Mouse (Mus musculus) spleen, embryonic (tissue): ENCODE measurements around the gene Theg.

ENCODE experiments used
- CTCF ChIA-PET: fragments of 350-600 bp; sonication (Branson Sonifier 250); formaldehyde crosslinking; loops from one replicate; lab custom pipeline; 2022; lab: Charles Lee

Theg gene

DNA sequence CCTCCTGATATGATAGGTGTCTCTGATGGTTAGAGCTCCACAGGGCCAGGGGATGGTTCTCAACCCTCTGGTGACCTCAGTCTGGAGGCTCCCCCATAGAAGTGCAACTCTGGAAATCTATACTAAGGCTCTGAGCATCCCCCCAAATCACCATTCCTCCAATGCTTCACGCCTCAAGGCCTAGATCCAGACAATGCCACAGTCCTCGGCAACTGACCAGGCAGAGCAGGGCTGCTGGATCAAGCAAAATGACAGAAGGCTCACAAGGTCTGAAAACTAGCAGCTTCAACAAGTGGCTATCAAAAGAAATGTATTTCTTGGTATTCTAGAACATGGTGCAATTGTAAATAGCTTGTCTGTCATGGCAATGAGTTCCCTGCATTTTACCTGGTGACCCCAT, 49.4 kb downstream of the Theg start:
- CTCF ChIA-PET = no interaction called here

DNA sequence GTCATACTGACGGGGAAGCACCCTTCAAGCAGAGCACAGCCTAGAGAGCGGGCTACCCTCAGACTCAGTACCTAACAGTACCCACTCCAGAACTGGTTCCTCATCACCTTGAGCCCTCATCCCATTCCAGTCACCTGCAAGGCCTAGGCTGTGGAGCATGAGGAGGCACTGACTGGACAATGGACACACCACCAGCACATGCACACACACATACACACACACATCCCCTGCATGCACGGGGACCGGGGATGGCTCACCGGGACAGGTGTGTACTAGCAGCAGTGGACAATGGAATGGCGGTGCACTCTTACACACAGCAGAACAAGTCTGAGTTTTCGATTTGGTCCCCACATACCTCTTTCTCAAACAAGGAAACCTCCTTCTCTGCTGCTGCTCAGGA, 49.9 kb downstream of the Theg start:
- CTCF ChIA-PET = no interaction called here

DNA sequence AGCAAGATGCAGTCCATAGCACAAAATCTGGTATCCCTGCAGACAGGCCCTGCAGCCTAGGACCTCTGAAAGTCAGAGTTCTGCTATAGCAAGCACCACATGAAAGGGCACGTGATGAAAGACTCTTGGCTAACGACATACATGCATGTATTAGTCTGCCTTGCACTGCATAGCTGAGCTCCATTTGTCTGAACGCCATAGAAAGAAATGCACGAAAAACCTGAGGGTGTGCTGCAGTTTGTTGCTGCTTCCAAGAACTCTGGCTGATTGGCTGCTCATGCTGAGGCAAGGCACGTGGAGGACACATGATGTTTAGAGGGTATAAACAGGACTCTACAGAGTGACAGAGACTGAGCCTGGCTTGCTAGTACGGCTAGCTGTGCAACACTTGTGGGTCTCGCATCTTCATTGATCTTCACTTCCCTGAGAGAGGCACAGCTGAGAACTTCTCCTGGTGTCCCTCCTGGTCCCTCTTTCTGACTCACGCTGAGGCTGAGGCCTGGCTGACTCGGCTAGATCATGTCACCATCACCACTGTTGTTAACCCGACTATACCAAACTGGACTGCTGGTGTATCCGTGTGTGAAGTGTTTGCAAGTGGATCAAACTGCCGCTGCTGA, 50.6 kb downstream of the Theg start:
- CTCF ChIA-PET = no interaction called here

DNA sequence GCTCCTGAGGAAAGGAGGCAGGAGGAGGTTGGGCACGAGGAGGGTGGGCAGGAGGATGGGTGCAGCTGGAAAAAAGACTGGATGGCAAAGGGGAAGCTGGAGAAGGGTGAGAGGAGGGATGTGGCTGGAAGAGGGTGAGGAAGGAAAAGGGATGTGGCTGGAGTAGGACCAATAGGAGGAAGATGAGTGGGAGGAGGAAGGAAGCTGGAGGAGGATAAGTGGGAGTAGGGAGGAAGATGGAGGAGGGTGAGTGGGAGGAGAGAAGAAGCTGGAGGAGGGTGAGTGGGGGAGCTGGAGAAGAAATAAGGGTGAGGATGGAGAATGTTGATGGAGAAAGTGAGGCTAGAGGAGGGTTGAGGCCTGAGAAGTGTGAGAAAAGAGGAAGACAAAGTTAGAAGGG, 51.7 kb downstream of the Theg start:
- CTCF ChIA-PET = no interaction called here

DNA sequence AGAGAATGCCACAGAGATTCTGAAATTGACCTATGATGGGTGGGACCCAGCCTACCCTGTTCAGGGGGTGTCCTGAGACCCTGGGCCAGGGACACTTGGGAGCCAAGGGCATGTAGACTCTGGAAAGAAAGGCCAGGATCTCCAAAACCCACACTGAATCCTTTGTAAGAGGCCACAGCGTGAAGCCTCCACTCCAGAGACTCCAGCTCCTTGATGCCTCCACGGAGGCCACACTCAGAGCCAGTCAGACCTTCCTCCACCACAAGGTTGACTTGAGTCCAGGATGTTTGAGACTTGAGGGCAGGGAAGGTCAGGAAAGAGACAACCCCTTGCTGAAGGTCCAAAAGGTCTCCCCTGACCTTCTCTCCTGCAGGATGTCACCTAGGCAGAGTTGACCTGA, 52.7 kb downstream of the Theg start:
- CTCF ChIA-PET = no interaction called here

DNA sequence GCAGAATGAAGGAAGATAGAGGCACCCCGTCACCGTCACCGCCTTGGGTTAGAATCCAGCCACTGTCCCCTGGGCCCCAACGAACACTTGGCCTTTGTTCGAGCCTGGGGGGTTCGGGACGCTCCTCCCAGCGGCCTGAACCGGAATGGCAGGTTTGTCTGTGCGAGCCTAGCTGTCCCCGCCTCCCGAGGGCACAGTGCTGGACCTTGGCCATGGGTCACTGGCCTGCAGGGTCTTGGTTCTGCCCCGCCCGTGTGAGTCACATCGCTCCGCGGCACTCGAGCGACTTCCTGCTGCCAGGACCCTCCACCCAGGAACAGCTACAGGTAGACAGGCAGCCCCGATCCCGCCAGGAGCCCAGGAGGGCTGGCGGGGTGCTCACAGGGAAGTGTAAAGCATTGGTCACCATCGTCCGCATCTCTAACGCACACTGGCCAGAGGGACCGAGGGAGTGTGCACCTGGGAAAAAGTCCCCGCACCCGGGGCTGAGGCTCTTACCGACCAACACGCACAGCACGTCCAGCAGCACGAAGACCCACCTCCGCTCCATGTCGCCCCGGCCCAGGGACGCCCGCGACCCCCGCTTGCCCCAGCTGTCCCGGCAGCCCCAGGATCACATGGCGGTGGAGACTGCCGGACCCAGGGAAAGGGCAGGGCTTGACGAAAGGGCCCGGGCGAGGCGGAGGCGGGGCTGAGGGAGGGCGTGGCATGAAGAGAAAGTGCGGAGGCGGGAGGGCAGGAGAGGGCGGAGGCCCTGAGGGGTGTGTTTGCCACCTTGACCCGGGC, 53.8 kb downstream of the Theg start, which contains the start of gene Plpp2:
Gene Plpp2 (minus strand): TSS at position 671 of the 786 bp plus-strand sequence.
- CTCF ChIA-PET = no interaction called here

DNA sequence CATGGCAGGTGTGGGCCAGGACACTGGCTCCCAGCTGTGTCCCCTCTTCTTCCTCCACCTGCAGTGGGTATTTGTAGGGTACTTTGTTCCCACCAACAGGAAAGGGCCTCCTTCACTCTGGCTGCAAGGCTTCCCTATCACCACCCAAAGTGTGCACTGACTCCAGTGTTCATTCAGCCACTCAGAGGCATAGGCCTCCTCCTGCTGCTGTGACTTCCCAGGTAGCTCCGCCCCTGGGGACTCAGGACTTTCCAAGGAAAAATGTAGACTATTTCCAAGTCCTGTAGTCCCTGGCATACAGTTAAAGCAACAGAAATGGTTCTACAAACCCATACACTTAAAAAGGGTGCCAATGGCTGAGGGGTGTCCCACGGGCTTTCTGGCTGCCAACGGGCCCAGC, 54.5 kb downstream of the Theg start:
- CTCF ChIA-PET = no interaction called here

DNA sequence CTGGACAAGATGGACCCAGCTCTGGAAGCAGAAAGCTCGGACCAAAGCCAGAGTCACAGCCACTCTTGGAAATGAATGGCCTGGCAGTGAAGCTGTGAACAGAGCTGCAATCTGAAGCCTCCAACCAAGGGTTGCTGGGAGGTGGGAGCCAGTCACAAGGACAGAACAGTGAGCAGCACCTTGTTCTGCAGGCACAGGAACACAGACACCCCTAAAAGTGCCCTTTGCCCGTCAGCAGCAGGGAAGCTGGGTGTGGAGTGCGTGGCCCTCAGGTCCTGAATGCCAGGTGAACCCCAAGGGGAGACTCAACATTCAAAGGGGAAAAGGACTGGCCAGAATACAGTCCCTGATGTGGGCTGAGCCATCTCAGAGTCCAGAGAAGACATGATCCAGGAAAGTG, 55.5 kb downstream of the Theg start:
- CTCF ChIA-PET = no interaction called here

DNA sequence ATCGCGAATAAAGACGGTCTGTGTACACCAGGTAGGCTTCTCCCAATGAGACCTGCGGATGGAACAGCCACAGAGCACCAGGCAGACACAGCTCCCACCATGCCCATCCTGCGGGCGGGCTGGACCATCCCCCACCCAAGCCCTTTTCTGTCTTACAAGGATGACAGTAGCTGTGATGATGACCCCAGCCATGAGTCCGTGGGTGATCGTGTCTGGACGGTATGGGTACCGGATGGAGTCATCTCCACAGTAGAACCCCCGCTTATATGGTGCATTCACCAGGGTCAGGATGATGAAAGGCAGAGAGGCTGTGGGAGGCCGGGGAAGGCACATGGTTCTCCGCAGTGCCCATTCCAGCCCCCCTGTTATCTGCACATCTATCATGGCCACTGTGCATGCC, 56.4 kb downstream of the Theg start:
- CTCF ChIA-PET = interaction anchor here (0.6 kb wide), 1 partner anchor 9 kb away, joined by 3 read pairs; no protein-coding TSS in a partner anchor

DNA sequence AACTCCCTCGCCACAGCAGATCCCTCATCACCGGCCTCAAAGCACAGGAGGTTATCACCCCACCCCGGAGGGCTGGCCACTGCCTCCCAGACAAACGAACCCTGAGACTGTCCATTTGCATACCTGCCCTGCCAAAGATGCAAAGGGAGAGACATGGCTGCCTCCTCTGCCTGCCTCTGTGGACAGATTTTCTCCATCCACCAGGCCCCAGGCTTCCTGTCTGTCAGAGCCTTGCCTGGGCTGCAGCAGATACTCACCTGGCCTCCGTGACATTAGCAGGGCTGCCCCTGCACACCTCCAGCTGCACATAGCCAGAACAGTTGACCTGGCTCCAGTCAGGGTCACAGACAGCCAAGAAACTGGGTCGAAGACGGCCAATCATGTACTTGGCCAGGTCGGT, 56.9 kb downstream of the Theg start:
- CTCF ChIA-PET = no interaction called here

DNA sequence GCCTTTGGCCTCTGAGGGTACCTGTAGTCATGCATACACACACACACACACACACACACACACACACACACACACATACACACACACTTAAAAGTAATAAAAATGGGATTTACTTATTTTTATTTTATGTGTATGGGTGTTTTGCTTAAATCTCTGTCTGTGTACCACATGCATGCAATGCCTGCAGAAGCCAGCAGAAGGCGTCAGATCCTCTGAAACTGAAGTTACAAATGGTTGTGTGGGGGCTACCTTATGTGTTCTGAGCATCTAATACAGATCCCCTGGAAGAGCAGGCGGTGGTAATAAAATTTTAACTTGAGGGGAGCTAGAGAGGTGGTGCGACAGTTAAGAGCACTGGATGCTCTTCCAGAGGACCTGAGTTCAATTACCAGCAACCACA, 59.0 kb downstream of the Theg start:
- CTCF ChIA-PET = no interaction called here

DNA sequence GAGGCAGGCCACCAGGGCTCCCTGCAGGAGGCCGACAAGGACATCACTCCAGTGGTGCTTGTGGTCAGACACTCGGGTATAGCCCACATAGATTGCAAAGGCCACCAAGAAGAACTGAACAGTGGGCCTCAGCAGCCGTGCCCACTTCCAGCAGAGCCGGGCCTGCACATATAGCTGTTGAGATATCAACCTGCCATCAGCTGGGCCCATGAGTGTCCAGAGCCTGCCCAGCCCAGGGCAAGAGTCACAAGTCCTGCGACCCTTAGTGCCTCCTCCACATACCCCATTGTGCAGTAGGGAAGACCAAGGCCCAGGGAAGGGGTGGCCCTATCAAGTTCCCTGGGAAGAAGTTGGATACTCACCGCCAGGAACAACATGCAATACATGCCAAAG, 59.7 kb downstream of the Theg start:
- CTCF ChIA-PET = no interaction called here

DNA sequence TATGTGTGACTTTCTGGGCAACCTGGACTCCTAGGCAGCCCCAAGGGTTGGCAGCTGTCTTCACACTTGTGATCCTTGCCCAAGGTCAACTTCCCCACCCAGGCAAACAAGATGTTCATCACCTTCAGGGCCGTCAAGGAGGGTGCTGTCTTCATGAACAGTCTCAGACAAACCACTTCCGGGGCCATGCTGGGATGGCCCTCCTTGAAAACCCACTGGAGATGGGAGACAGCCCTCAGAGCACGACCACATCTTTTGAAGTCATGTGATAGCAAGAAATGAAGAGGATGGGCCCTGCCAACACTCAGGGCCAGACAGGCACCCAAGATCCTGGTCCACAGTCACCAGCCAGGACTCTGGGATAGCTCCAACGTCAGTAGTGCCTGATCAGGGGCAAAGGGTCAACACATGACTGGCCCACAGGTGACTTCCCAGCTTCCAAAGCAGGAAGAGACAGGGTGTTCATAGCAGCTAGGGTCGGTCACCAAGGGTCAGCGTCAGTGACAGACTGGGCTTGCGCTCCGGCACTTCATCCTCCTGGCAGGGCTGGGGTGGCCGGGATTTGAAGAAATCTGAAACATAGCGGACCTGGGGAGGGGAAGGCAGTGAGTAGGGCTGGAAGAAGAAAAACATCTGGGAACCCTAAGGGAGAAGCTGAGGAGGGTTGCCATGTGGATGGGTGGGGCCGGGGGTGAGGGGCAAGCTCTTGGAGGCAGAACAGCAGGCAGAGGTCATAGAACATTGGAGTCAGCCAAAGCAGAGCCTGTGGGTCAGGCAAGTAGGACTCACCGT, 60.3 kb downstream of the Theg start:
- CTCF ChIA-PET = no interaction called here
